Mouse (Mus musculus) G1E (cell line): ENCODE measurements around the gene Aoc2. TPM values are rescaled to one million over a fixed set of nuclear protein-coding genes. Genes with fewer than 3 reads are reported as not detected.
"Not testable (repeated sequence)": the region's sequence is repeated elsewhere in the genome, so short reads cannot be mapped to it uniquely, and the experiment has no call there.

ENCODE experiments used
- ATAC-seq: 2 replicates; pipeline ENCODE4 v1.8.0; 2016; ENCODE audit warnings: mild to moderate bottlenecking; ENCODE audit not compliant: insufficient number of reproducible peaks, poor library complexity, low FRiP score, severe bottlenecking; ENCODE audit errors: extremely low read depth
- DNase-seq: peaks from one replicate; pipeline ENCODE4 v3.0.0; 2012; ENCODE audit warnings: low spot score
- H3K27me3 ChIP-seq: 2 replicates; pipeline ENCODE4 v1.6.1; 2012; ENCODE audit warnings: mild to moderate bottlenecking, low read length, inconsistent platforms; ENCODE audit not compliant: insufficient read depth
- H3K36me3 ChIP-seq: replicated peaks from 2 replicates; pipeline ENCODE3; 2012; ENCODE audit warnings: mild to moderate bottlenecking, inconsistent platforms
- H3K4me1 ChIP-seq: 2 replicates; pipeline ENCODE4 v1.6.1; 2012; ENCODE audit warnings: low read depth, low read length, inconsistent platforms, mixed read lengths; ENCODE audit not compliant: insufficient read depth
- H3K4me3 ChIP-seq: 2 replicates; pipeline ENCODE4 v1.5.1; 2012; ENCODE audit warnings: low read depth, mild to moderate bottlenecking, inconsistent platforms, low read length, moderate library complexity, mixed read lengths
- H3K9me3 ChIP-seq: replicated peaks from 2 replicates; pipeline ENCODE4 v1.6.1; 2012; ENCODE audit warnings: inconsistent platforms
- CTCF ChIP-seq: IDR thresholded peaks from 2 replicates; pipeline ENCODE4 v1.5.1; 2012; ENCODE audit warnings: low read depth, low read length, inconsistent platforms, mixed read lengths
- GATA1 ChIP-seq: IDR thresholded peaks from 2 replicates; pipeline ENCODE4 v1.6.1; 2012; ENCODE audit warnings: borderline replicate concordance, low read length, inconsistent platforms, mixed read lengths
- GATA2 ChIP-seq: IDR thresholded peaks from 2 replicates; pipeline ENCODE4 v1.6.1; 2012; ENCODE audit warnings: low read depth, low read length, inconsistent platforms, borderline replicate concordance
- POLR2AphosphoS5 ChIP-seq: IDR thresholded peaks from 2 replicates; pipeline ENCODE4 v1.6.1; 2012; ENCODE audit warnings: low read depth, low read length, inconsistent platforms; ENCODE audit not compliant: insufficient replicate concordance
- TAL1 ChIP-seq: conservative IDR thresholded peaks from 2 replicates; pipeline ENCODE4 v1.6.1; 2012; ENCODE audit warnings: low read depth, low read length, inconsistent platforms, mixed read lengths
- polyA plus RNA-seq: library from polyadenylated mRNA; stranded (reverse); fragments of >175 nt; gene quantifications from 2 replicates; pipeline ENCODE4 v1.2.3, GENCODE M21; 2012
- total RNA-seq, 2 experiments: library from RNA; stranded (forward) in 1 of 2; stranded (reverse) in 1 of 2; fragments of 200-1000 nt in 1 of 2; fragments of >200 nt in 1 of 2; fragmentation: Nextera tagmentation in 1 of 2; gene quantifications; 2 replicates each; pipeline ENCODE4 v1.2.3; 2014 to 2017

Aoc2 gene
- total and polyA plus RNA-seq, 3 experiments: 4.5 to 18.1 (median 10.0) TPM

GRCm38 (mm10) chr11:101326147-101326546 is 1.3 kb downstream of the Aoc2 start:
- ATAC-seq: no peak
- Histone ChIP-seq H3K27me3 (no peaks in the 10 kb centered on the region), H3K36me3 (peaks cover 82% of the 10 kb centered on the region), H3K9me3 (no peaks in the 10 kb centered on the region), H3K4me3 (no peak overlapping the region), H3K4me1 (peaks cover 18% of the 10 kb centered on the region)
- no peak for DNase-seq
- no peak for TF ChIP-seq GATA1
- no peak for TF ChIP-seq CTCF
- no peak for TF ChIP-seq GATA2

- no peaks in the 10 kb centered on the region for H3K27me3 ChIP-seq
- H3K9me3 ChIP-seq: no peaks in the 10 kb centered on the region
- DNase-seq (no peak), ATAC-seq (no peak)
- no peak overlapping the region for H3K4me3 ChIP-seq
- H3K36me3 ChIP-seq: peaks cover 80% of the 10 kb centered on the region
- no peak for TF ChIP-seq GATA2
- no peak for TF ChIP-seq TAL1
- H3K4me1 ChIP-seq: peaks cover 14% of the 10 kb centered on the region
Observed at GRCm38 (mm10) chr11:101327311-101327710, 2.4 kb downstream of the Aoc2 start.

DNA sequence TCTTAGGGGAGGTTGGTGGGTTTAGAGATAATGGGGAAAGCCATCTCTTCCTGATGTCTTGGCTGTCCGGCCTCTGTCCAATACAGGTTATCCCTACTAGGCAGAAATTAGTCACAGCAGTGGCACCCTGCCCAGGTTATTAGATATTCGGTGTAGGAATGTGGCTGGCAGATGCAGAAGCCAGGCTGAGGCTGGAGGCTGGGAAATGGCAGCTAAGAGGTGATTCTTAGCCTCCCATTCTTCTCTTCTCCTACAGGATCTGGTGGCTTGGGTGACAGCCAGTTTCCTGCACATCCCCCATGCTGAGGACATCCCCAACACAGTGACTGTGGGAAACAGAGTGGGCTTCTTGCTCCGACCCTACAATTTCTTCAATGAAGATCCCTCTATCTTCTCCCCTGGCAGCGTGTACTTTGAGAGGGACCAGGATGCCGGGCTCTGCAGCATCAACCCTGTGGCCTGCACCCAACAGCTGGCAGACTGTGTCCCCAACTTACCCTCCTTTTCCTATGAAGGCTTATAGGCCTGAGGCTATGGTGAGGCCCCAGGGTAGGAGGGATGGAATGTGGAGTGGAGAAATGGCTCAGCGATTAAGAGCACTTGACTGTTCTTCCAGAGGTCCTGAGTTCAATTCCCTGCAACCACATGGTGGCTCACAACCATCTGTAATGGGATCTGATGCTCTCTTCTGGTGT is 4.2 kb downstream of the Aoc2 start:
- H3K4me1 ChIP-seq: peaks cover 14% of the 10 kb centered on the region
- TF ChIP-seq GATA2 (no peak), POLR2AphosphoS5 (no peak), GATA1 (no peak)
- no peak overlapping the region for H3K4me3 ChIP-seq
- ATAC-seq (no peak), DNase-seq (no peak)
- no peaks in the 10 kb centered on the region for H3K9me3 ChIP-seq
- peaks cover 6% of the 10 kb centered on the region for H3K27me3 ChIP-seq
- peaks cover 62% of the 10 kb centered on the region for H3K36me3 ChIP-seq

DNA sequence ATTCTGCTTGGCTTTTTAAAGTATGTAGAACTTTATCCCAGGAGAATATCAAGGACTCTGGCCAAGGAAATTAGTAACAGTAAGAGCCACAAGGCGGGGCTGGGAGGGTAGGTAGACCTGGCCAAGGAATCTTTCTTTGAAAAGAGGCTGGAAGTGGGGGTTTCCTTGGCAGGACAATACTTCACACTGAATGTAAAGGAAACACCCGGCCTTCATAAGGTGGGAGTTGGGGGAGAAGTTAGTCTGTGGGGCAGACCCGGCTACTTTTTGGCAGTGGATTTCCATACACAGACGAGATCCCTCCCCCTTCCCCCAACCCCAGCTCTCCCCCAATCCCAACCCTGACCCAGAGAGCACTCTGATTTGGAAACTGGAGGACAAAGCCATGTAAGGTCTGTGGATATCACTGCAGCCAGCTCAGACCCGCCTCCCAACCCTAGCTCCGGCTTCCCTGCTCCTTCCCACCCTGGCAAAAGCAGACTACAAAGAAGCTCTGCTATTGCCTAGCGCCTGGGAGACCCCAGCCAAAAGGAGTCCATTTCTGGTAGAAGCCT is 5.6 kb downstream of the Aoc2 start, which contains the start of gene Aoc3:
Aoc3 (plus strand) TSS at position 235 of the 554 bp plus-strand sequence.
- H3K4me1 ChIP-seq: peaks cover 17% of the 10 kb centered on the region
- H3K27me3 ChIP-seq: peaks cover 6% of the 10 kb centered on the region
- ATAC-seq (no peak), DNase-seq (no peak)
- no peak within 1 kb of the TSS for H3K4me3 ChIP-seq
- TF ChIP-seq GATA1 (no peak), POLR2AphosphoS5 (no peak), TAL1 (no peak), CTCF (no peak), GATA2 (no peak)
- H3K36me3 ChIP-seq: peaks cover 48% of the 10 kb centered on the region
- no peaks in the 10 kb centered on the region for H3K9me3 ChIP-seq

DNA sequence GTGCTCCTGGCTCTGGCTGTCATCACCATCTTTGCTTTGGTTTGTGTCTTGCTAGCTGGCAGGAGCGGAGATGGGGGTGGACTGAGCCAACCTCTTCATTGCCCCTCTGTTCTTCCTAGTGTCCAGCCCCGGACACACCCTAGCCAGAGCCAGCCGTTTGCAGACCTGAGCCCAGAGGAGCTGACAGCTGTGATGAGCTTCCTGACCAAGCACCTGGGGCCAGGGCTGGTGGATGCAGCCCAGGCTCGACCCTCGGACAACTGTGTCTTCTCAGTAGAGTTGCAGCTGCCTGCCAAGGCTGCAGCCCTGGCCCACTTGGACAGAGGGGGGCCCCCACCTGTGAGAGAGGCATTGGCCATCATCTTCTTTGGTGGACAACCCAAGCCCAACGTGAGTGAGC is 6.1 kb downstream of the Aoc2 start:
- H3K9me3 ChIP-seq, H3K27me3 ChIP-seq, DNase-seq, H3K4me3 ChIP-seq, ATAC-seq: not testable (repeated sequence)
- Histone ChIP-seq H3K36me3 (peaks cover 43% of the 10 kb centered on the region), H3K4me1 (peaks cover 17% of the 10 kb centered on the region)

DNA sequence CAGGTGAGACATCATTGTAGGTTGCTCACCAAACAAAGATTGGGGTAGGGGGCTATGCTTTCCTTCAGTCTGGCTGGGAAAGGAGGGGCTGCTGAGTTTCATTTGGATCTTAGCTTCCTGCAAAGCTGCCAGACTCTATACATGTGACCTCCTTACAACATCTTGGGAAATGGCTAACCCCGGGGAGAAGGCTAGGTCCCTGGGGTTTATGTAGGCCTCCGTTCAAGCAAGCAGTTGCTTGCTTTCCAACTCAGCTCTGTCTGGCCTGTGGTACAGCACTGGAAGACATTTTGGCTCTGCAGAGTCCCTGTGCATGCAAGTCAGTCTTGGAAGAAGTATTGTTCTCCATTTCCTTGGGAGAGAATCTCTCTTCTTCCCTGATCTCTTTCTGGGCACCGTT is 7.7 kb downstream of the Aoc2 start:
- no peak for TF ChIP-seq GATA1
- TF ChIP-seq CTCF: no peak
- TF ChIP-seq GATA2: no peak
- no peak for TF ChIP-seq TAL1
- TF ChIP-seq POLR2AphosphoS5: no peak
- no peak overlapping the region for H3K4me3 ChIP-seq
- no peak for DNase-seq

DNA sequence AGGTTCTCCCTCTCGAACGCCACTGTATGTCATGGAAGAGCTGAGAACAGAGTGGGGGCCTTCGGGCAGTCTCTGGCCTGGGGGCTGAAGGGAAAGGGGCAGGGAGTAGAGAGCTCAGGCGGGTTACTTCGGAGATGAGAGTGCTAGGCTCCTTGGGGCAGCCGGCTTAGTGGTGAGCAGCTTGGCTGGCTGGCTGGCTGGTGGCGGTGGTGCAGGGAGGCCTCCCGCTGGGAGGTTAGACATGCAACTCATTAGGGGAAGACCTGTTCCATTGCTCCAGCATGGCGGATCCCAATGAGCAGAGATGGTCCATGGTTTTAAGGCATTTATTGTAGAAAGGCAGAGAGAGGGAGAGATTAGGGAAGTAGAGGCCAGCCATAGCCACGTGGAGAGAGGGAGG is 9.2 kb downstream of the Aoc2 start:
- ATAC-seq (no peak), DNase-seq (no peak)
- no peak overlapping the region for H3K4me3 ChIP-seq
- H3K4me1 ChIP-seq: peaks cover 26% of the 10 kb centered on the region
- peaks cover 13% of the 10 kb centered on the region for H3K27me3 ChIP-seq
- H3K36me3 ChIP-seq: peaks cover 17% of the 10 kb centered on the region
- no peaks in the 10 kb centered on the region for H3K9me3 ChIP-seq
- TF ChIP-seq TAL1 (no peak), POLR2AphosphoS5 (no peak), GATA2 (no peak), GATA1 (no peak), CTCF (no peak)

More for the DNA sequence above, 7.7 kb downstream of the Aoc2 start:
- H3K4me1 ChIP-seq: peaks cover 14% of the 10 kb centered on the region
- no peak for ATAC-seq
- H3K36me3 ChIP-seq: peaks cover 30% of the 10 kb centered on the region
- peaks cover 10% of the 10 kb centered on the region for H3K27me3 ChIP-seq
- H3K9me3 ChIP-seq: no peaks in the 10 kb centered on the region
